Mouse (Mus musculus): ENCODE measurements around the gene Tmem41a.

DNA sequence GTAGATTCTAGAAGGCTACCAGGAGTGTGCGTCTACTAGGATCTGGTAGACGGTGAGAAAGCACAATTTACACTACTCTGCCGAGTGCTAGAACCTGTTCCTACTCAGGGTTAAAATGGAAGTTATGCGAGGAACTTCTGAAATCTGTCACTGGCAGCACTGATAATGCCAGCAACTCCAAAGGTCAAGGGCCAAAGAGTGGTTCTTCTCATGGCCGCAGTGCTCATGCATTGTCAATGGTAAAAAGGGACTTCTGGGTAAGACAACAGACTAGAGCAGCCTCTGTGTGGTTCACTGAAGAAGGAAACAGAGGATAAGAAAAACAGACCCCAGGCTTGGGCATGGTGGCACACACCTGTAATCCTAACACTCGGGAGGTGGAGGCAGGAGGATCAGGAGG is 23.2 kb upstream of the Tmem41a start:
- TF ChIP-seq CTCF (IDR thresholded peaks at IDR 0.05; ENCODE audit: low read depth) (no peak), EP300 (IDR thresholded peaks at IDR 0.05; ENCODE audit: low read depth) (no peak)
